Mouse (Mus musculus) heart, adult 2 months (tissue): ENCODE results near the gene Spesp1.

Source experiments
- CTCF ChIP-seq: fragments of 200-600 bp; IDR thresholded peaks from 2 replicates; pipeline ENCODE4 v1.8.1; 2022; ENCODE audit warnings: antibody characterized with exemption, mild to moderate bottlenecking, moderate library complexity
- EP300 ChIP-seq: fragments of 200-500 bp; IDR thresholded peaks from 2 replicates; pipeline ENCODE4 v1.6.1; 2011; ENCODE audit warnings: low read depth, low read length, control low read depth; ENCODE audit not compliant: insufficient read depth
- POLR2A ChIP-seq: fragments of 200-500 bp; IDR thresholded peaks from 2 replicates; pipeline ENCODE4 v1.6.1; 2011; ENCODE audit warnings: mild to moderate bottlenecking, low read depth, low read length, control low read depth; ENCODE audit not compliant: insufficient read depth

DNA sequence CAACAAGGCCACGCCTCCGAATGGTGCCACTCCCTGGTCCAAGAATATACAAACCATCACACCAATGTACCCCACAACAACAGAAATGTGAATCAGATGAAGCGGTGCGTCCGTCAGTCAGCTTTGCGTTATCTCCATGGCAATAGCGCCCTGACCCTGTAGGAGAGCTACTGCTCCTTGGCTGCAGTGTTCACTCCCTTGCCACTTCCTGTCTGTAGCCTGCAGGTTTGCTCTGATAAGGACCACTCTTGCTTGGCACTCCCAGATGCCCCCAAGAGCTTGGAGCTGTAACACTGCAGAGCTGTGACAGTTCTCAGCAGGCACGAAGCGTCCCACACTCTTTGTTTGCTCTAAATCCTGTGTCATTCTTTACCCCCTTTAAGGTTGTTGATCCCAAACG lies 16.7 kb downstream of the Spesp1 start:
- TF ChIP-seq CTCF, result no peak
- TF ChIP-seq POLR2A, result no peak
- TF ChIP-seq EP300, result no peak
